Mouse (Mus musculus) forebrain, postnatal 0 days (tissue): ENCODE results near the gene Gm49388. TPM values are rescaled to one million over a fixed set of nuclear protein-coding genes. Genes with fewer than 3 reads are reported as not detected.

Source experiments
- ATAC-seq: fragments of 200-750 bp; cut with Nextera tagmentation; 2 replicates; pipeline ENCODE4 v1.8.0; 2017; ENCODE audit warnings: mild to moderate bottlenecking, moderate library complexity
- DNase-seq: peaks from one replicate; pipeline ENCODE4 v3.0.0-alpha.2; 2015
- H3K27ac ChIP-seq: fragments of 300-500 bp; sonication (generic); 2 replicates; pipeline ENCODE4 v1.5.1; 2014; ENCODE audit warnings: low read depth, mild to moderate bottlenecking, antibody characterized with exemption, low read length, moderate library complexity, mixed read lengths
- H3K27me3 ChIP-seq: fragments of 300-500 bp; sonication (generic); 2 replicates; pipeline ENCODE4 v1.6.1; 2014; ENCODE audit warnings: mild to moderate bottlenecking, low read length, mixed read lengths; ENCODE audit not compliant: insufficient read depth
- H3K36me3 ChIP-seq: fragments of 300-500 bp; sonication (generic); 2 replicates; pipeline ENCODE4 v1.6.1; 2014; ENCODE audit warnings: mild to moderate bottlenecking, moderate library complexity; ENCODE audit not compliant: insufficient read depth
- H3K4me1 ChIP-seq: fragments of 300-500 bp; sonication (generic); 2 replicates; pipeline ENCODE4 v1.6.1; 2014; ENCODE audit warnings: antibody characterized with exemption; ENCODE audit not compliant: insufficient read depth
- H3K4me2 ChIP-seq: fragments of 300-500 bp; sonication (generic); 2 replicates; pipeline ENCODE4 v1.6.1; 2014; ENCODE audit warnings: low read depth, mild to moderate bottlenecking, moderate library complexity
- H3K4me3 ChIP-seq: fragments of 300-500 bp; sonication (generic); 2 replicates; pipeline ENCODE4 v1.5.1; 2014; ENCODE audit warnings: low read depth, low read length, mixed read lengths
- H3K9ac ChIP-seq: fragments of 300-500 bp; sonication (generic); 2 replicates; pipeline ENCODE4 v1.6.1; 2014; ENCODE audit warnings: mild to moderate bottlenecking
- H3K9me3 ChIP-seq: fragments of 300-500 bp; sonication (generic); 2 replicates; pipeline ENCODE4 v1.6.1; 2016; ENCODE audit warnings: low read length
- CTCF ChIP-seq: sonication (generic); IDR thresholded peaks from 2 replicates; pipeline ENCODE4 v1.5.1; 2016; ENCODE audit warnings: antibody characterized with exemption, control low read depth, low read depth
- WGBS: fragments of 180-500 bp; shearing (Covaris S2); extraction: QIAGEN DNeasy Blood & Tissue Kit; methylation state at CpG from one replicate; pipeline ENCODE4 v1.1.7; 2014; 5-methylcytosine and 5-hydroxymethylcytosine counted together
- polyA plus RNA-seq: library from polyadenylated mRNA; unstranded; fragments of >200 nt; fragmentation: Nextera tagmentation; extraction: Ambion mirVana; gene quantifications from 2 replicates; pipeline ENCODE4 v1.2.1, GENCODE M21; 2015
- total RNA-seq: library from RNA; depleted of rRNA; stranded (reverse); fragments of >200 nt; gene quantifications from 2 replicates; pipeline ENCODE4 v1.2.3, GENCODE M21; 2014

The Gm49388 gene
- total and polyA plus RNA-seq, 2 experiments from 2014 or later, result 0.05 TPM; not detected in 1

DNA sequence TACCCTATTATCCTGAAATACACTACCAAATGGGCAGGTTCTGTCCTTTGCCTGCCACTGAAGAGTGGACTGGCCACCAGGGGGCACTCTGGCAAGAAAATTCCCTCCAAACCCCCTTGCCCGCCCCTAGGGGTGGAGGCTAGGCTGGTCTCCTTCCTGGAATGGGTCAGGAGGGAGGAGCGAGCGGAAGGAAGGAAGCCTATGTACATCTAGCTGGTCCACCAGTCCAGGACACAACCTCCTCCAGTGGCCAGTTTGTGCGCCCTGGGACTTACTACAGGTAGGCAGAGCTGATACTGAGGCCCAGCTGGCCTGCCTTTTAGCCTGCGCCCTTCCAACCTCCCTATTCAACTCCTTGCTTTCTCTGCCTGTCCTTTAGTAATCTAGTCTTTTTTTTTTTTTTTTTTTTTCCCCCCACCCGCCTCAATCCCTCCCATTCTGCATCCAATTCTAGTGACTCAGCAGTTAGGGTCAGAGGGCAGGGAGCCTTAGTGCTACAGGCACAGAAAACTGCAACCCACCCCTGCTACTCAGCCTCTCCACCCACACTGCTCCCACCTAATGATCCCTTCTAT, 15.1 kb downstream of the Gm49388 start, which contains the start of gene Hsd3b7:
Gene Hsd3b7 (plus strand): TSS at position 170 of the 575 bp plus-strand sequence.
- H3K4me1 ChIP-seq, result no peaks in the 10 kb centered on the region
- ATAC-seq (peak; percentile 81), DNase-seq (peak; percentile 86)
- peak; percentile 98 for TF ChIP-seq CTCF
- H3K4me2 ChIP-seq, result 0 out of 2 replicates have a peak within 1 kb of the TSS, but pooled peaks have one; percentile 17
- H3K27ac ChIP-seq, result no peak within 1 kb of the TSS
- H3K27me3 ChIP-seq, result no peaks in the 10 kb centered on the region
- H3K4me3 ChIP-seq, result no peak within 1 kb of the TSS
- H3K36me3 ChIP-seq, result peaks cover 64% of the 10 kb centered on the region
- WGBS, result 21% methylated on average over 5 of the region's 6 CpGs
- H3K9ac ChIP-seq, result 0 out of 2 replicates have a peak within 1 kb of the TSS, but pooled peaks have one; percentile 34
- H3K9me3 ChIP-seq, result no peaks in the 10 kb centered on the region

DNA sequence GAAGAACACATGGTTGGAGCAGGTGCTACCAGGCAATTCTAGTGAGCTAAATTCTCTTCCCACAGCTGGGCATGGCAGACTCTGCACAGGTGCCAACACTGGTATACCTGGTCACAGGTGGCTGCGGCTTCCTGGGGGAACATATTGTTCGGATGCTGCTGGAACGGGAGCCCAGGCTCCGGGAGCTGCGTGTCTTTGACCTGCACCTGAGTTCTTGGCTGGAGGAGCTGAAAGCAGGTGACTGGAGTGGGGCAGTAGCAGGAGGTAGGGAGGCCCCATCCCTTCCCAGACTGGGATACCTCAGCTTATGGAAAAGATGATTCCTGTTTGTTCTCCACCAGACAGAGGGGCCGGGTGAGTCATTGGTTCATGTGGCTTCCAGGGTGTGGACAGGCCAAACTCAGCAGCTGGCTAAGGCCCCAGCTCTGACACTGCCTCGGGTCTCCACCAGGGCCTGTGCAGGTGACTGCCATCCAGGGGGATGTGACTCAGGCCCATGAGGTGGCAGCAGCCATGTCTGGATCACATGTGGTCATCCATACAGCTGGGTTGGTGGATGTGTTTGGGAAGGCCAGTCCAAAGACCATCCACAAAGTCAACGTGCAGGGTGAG, 15.7 kb downstream of the Gm49388 start:
- no peak overlapping the region for H3K27ac ChIP-seq
- no peaks in the 10 kb centered on the region for H3K9me3 ChIP-seq
- WGBS, result 89% methylated on average over 8 of the region's 8 CpGs
- TF ChIP-seq CTCF, result peak; percentile 18
- ATAC-seq (no peak), DNase-seq (no peak)
- peaks cover 62% of the 10 kb centered on the region for H3K36me3 ChIP-seq
- no peak overlapping the region for H3K4me2 ChIP-seq
- H3K4me1 ChIP-seq, result no peaks in the 10 kb centered on the region
- no peaks in the 10 kb centered on the region for H3K27me3 ChIP-seq
- no peak overlapping the region for H3K4me3 ChIP-seq
- H3K9ac ChIP-seq, result no peak overlapping the region

- H3K36me3 ChIP-seq, result peaks cover 59% of the 10 kb centered on the region
- WGBS, result 85% methylated on average over 17 of the region's 17 CpGs
- no peak overlapping the region for H3K27ac ChIP-seq
Observed at GRCm38 (mm10) chr7:127802313-127802712, 16.9 kb downstream of the Gm49388 start.

GRCm38 (mm10) chr7:127808821-127809220, 23.4 kb downstream of the Gm49388 start:
- no peak for ATAC-seq
- no peak overlapping the region for H3K27ac ChIP-seq
- no peak for DNase-seq
- no peaks in the 10 kb centered on the region for H3K4me1 ChIP-seq
- TF ChIP-seq CTCF, result no peak
- no peaks in the 10 kb centered on the region for H3K9me3 ChIP-seq
- H3K4me2 ChIP-seq, result no peak overlapping the region
- no peak overlapping the region for H3K4me3 ChIP-seq
- H3K9ac ChIP-seq, result no peak overlapping the region
- WGBS, result 51% methylated on average over 5 of the region's 5 CpGs
- no peaks in the 10 kb centered on the region for H3K27me3 ChIP-seq
- peaks cover 67% of the 10 kb centered on the region for H3K36me3 ChIP-seq

More at GRCm38 (mm10) chr7:127802313-127802712, 16.9 kb downstream of the Gm49388 start:
- H3K4me3 ChIP-seq, result no peak overlapping the region
- H3K9ac ChIP-seq, result no peak overlapping the region
- TF ChIP-seq CTCF, result no peak
- DNase-seq (no peak), ATAC-seq (no peak)
- H3K27me3 ChIP-seq, result no peaks in the 10 kb centered on the region
- no peaks in the 10 kb centered on the region for H3K4me1 ChIP-seq
- no peak overlapping the region for H3K4me2 ChIP-seq
- no peaks in the 10 kb centered on the region for H3K9me3 ChIP-seq

DNA sequence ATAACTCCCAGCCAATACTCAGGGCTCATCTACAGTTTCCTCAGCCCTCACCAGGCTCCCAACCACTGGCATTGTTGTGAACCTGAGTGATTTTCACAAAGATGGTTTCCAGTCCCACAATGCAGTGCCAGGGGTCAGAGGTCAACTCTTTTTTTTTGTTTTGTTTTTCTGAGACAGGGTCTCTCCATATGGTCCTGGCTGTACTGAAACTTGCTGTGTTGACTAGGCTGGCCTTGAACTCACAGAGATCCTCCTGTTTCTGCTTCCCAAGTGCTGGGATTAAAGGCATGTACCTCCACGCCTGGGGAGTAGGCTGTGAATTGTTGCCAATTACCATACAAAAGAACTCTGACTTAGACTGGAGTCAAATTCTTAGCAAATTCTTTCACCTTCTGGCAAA, 24.4 kb downstream of the Gm49388 start:
- WGBS, result 95% methylated on average over 1 of the region's 1 CpGs
- peaks cover 69% of the 10 kb centered on the region for H3K36me3 ChIP-seq
- no peak for ATAC-seq

DNA sequence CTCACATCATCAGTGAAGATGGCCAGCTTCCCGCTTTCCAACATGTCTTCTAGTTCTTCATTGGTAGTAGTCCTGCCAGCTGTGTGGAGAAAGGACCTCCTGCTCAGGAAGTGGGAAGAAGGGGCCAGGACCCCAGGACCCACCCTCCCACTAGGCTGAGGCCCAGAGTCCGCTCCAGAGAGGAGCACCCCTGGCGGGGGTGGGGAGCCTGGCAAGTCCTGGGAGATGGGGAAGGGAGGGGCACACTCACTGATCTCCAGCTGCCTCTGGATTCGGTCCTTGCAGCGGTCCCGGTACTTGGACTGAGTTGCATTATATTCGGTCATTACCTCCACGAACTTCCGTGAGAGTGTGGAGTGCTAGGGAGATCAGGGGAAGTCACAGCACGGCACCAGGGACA, 25.2 kb downstream of the Gm49388 start:
- Histone ChIP-seq H3K4me3 (no peak overlapping the region), H3K9me3 (no peaks in the 10 kb centered on the region), H3K9ac (no peak overlapping the region), H3K4me1 (no peaks in the 10 kb centered on the region), H3K36me3 (peaks cover 67% of the 10 kb centered on the region), H3K27ac (no peak overlapping the region), H3K27me3 (no peaks in the 10 kb centered on the region), H3K4me2 (no peak overlapping the region)
- TF ChIP-seq CTCF, result no peak
- no peak for ATAC-seq
- WGBS, result 76% methylated on average over 10 of the region's 10 CpGs
- no peak for DNase-seq

More for the DNA sequence above, 24.4 kb downstream of the Gm49388 start:
- no peaks in the 10 kb centered on the region for H3K27me3 ChIP-seq
- no peak overlapping the region for H3K4me2 ChIP-seq
- H3K9me3 ChIP-seq, result no peaks in the 10 kb centered on the region
- TF ChIP-seq CTCF, result no peak
- no peak for DNase-seq
- H3K27ac ChIP-seq, result no peak overlapping the region
- H3K4me3 ChIP-seq, result no peak overlapping the region
- H3K4me1 ChIP-seq, result no peaks in the 10 kb centered on the region
- no peak overlapping the region for H3K9ac ChIP-seq

- WGBS, result 89% methylated on average over 4 of the region's 4 CpGs
Observed at GRCm38 (mm10) chr7:127811240-127811639, 25.8 kb downstream of the Gm49388 start.

More at GRCm38 (mm10) chr7:127811240-127811639, 25.8 kb downstream of the Gm49388 start:
- ATAC-seq (no peak), DNase-seq (no peak)
- no peaks in the 10 kb centered on the region for H3K4me1 ChIP-seq
- H3K9me3 ChIP-seq, result no peaks in the 10 kb centered on the region
- no peak for TF ChIP-seq CTCF
- no peak overlapping the region for H3K4me3 ChIP-seq
- H3K27ac ChIP-seq, result no peak overlapping the region
- H3K4me2 ChIP-seq, result no peak overlapping the region
- no peak overlapping the region for H3K9ac ChIP-seq
- no peaks in the 10 kb centered on the region for H3K27me3 ChIP-seq
- peaks cover 64% of the 10 kb centered on the region for H3K36me3 ChIP-seq
